Mouse (Mus musculus) neural tube, embryonic 13.5 days (tissue): ENCODE data around the gene Diras2. TPM values are rescaled to one million over a fixed set of nuclear protein-coding genes. Genes with fewer than 3 reads are reported as not detected.

ENCODE experiments used
- ATAC-seq: fragments of 200-750 bp; cut with Nextera tagmentation; 2 replicates; pipeline ENCODE4 v1.8.0; 2017; ENCODE audit warnings: low read depth, mild to moderate bottlenecking, moderate TSS enrichment, moderate library complexity
- H3K27ac ChIP-seq: fragments of 300-500 bp; sonication (generic); replicated peaks from 2 replicates; pipeline ENCODE4 v1.5.1; 2015; ENCODE audit warnings: moderate library complexity, mild to moderate bottlenecking, inconsistent platforms
- H3K27me3 ChIP-seq: fragments of 300-500 bp; sonication (generic); 2 replicates; pipeline ENCODE4 v1.6.1; 2015; ENCODE audit warnings: mild to moderate bottlenecking, inconsistent platforms
- H3K36me3 ChIP-seq: fragments of 300-500 bp; sonication (generic); 2 replicates; pipeline ENCODE4 v1.6.1; 2015; ENCODE audit warnings: mild to moderate bottlenecking, inconsistent platforms
- H3K4me1 ChIP-seq: fragments of 300-500 bp; sonication (generic); replicated peaks from 2 replicates; pipeline ENCODE4 v1.6.1; 2015; ENCODE audit warnings: inconsistent platforms
- H3K4me2 ChIP-seq: fragments of 300-500 bp; sonication (generic); 2 replicates; pipeline ENCODE4 v1.6.1; 2015; ENCODE audit warnings: inconsistent platforms, mild to moderate bottlenecking, moderate library complexity
- H3K4me3 ChIP-seq: fragments of 300-500 bp; sonication (generic); 2 replicates; pipeline ENCODE4 v1.5.1; 2015; ENCODE audit warnings: mild to moderate bottlenecking, inconsistent platforms
- H3K9ac ChIP-seq: fragments of 300-500 bp; sonication (generic); 2 replicates; pipeline ENCODE4 v1.6.1; 2015; ENCODE audit warnings: moderate library complexity, mild to moderate bottlenecking, inconsistent platforms
- H3K9me3 ChIP-seq: fragments of 300-500 bp; sonication (generic); 2 replicates; pipeline ENCODE4 v1.6.1; 2016; ENCODE audit warnings: inconsistent platforms
- WGBS: fragments of 180-500 bp; shearing (Covaris S2); methylation state at CpG from one replicate; pipeline ENCODE4 v1.1.7; 2015; 5-methylcytosine and 5-hydroxymethylcytosine counted together
- polyA plus RNA-seq: library from polyadenylated mRNA; unstranded; fragments of >200 nt; fragmentation: Nextera tagmentation; extraction: Ambion mirVana; gene quantifications from 2 replicates; pipeline ENCODE4 v1.2.1, GENCODE M21; 2015

The Diras2 gene
- 2.6 and 2.7 TPM in 2 replicates for polyA plus RNA-seq

DNA sequence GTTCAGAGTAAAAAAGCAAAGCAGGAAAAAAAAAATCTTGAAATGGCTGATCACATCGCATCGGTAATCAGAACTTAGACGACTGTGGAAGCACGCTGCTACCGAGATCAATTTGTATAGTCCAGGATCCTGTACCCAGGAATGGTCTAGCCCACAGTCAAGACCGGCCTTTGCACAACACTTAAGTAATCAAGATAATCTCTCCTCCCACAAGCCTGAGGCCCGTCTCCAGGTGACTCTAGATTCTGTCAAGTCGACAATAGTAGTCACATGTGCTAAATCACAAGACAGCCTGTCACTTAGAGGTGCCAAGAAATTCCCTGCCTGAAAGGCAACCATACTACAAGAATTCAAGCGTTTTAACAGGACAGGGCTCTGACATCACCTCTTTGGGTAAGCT is at the start of gene Diras2:
Diras2 (minus strand) TSS at position 159 of the 400 bp plus-strand sequence.
- H3K27ac ChIP-seq = peak within 1 kb of the TSS; percentile 78
- peak within 1 kb of the TSS; percentile 75 for H3K4me2 ChIP-seq
- peak within 1 kb of the TSS; percentile 48 for H3K4me3 ChIP-seq
- H3K36me3 ChIP-seq = no peaks in the 10 kb centered on the region
- no peaks in the 10 kb centered on the region for H3K9me3 ChIP-seq
- WGBS = 61% methylated on average over 9 of the region's 9 CpGs
- peaks cover 23% of the 10 kb centered on the region for H3K27me3 ChIP-seq
- peaks cover 18% of the 10 kb centered on the region for H3K4me1 ChIP-seq
- no peak for ATAC-seq
- H3K9ac ChIP-seq = peak within 1 kb of the TSS; percentile 72

DNA sequence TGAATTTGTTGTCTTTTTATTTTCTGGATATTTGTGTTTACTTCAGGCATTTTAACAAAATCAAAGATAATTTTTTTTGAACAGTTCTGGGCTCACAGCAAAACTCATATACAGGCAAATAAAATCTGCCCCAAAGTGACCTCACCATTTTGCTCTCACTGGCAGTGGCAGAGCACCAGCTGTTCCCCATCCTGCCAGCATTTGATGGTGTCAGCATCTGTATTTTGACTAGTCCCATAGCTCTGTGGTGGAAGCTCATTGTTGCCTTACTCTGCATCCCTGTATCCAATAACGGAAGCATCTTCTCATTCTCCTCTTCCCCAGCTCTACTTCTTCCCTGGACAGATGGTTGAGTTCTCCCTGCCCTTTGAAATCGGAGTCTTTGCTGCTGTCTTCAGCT is 47.7 kb upstream of the Diras2 start:
- no peak for ATAC-seq
- Histone ChIP-seq H3K36me3 (no peaks in the 10 kb centered on the region), H3K27ac (no peak overlapping the region), H3K4me1 (peaks cover 11% of the 10 kb centered on the region), H3K4me2 (no peak overlapping the region), H3K9ac (no peak overlapping the region), H3K4me3 (no peak overlapping the region), H3K9me3 (no peaks in the 10 kb centered on the region), H3K27me3 (peaks cover 31% of the 10 kb centered on the region)
- 68% methylated on average over 2 of the region's 2 CpGs for WGBS

DNA sequence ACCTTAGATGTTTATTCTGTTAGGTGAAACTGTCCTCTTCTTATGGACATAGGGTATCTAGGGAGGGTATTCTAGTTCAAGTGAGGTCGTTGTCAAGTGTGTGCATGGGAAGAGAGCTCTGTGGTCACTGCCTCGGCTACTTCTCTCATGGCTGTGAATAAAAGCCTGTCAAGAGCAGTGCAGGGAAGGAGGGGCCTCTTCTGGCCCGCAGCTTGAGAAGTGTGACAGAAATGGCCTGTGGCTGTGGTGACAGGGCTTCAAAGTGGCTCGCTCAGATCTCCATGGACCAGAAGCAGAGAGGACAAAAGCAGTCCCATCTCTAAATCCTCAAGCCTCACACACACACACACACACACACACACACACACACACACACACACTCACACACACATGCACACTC is 46.9 kb upstream of the Diras2 start:
- WGBS = 40% methylated on average over 4 of the region's 4 CpGs
- Histone ChIP-seq H3K36me3 (no peaks in the 10 kb centered on the region), H3K4me1 (peaks cover 4% of the 10 kb centered on the region), H3K27me3 (peaks cover 24% of the 10 kb centered on the region), H3K4me2 (no peak overlapping the region), H3K27ac (no peak overlapping the region), H3K9me3 (no peaks in the 10 kb centered on the region), H3K9ac (no peak overlapping the region), H3K4me3 (no peak overlapping the region)
- ATAC-seq = no peak

DNA sequence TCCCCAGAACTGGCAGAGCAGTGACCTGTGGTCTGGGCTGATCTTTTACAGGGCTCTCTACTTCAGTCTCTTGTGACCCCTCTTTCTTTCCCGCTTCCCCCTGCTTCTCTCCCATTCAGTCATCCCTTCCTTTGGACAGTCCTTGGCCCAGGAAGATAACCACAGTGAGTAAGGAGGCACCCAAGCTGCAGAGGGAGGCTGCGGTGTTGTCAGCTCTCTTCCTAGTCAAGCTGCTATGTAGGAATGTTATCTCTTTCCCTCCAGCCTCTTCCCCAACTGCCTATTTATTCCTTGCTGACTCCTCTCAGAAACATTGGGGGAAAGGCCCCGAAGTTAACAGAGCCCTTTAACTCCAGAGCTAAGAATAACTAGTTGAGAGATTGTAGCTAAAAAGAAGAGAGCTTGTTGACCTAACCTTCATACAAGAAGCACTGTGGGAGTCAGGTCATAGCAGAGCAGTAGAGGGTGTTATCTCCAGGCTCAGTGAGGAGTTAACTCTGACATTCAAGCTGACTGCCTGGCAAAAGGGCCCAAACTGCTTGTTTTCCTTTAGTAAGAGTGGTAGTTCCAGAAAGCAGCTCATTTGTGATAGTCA is 46.3 kb upstream of the Diras2 start:
- no peak overlapping the region for H3K4me2 ChIP-seq
- H3K36me3 ChIP-seq = no peaks in the 10 kb centered on the region
- H3K9me3 ChIP-seq = no peaks in the 10 kb centered on the region
- H3K4me1 ChIP-seq = no peaks in the 10 kb centered on the region
- H3K4me3 ChIP-seq = no peak overlapping the region
- 83% methylated on average over 3 of the region's 3 CpGs for WGBS
- no peak overlapping the region for H3K9ac ChIP-seq
- no peak for ATAC-seq
- H3K27ac ChIP-seq = no peak overlapping the region
- H3K27me3 ChIP-seq = peaks cover 19% of the 10 kb centered on the region

DNA sequence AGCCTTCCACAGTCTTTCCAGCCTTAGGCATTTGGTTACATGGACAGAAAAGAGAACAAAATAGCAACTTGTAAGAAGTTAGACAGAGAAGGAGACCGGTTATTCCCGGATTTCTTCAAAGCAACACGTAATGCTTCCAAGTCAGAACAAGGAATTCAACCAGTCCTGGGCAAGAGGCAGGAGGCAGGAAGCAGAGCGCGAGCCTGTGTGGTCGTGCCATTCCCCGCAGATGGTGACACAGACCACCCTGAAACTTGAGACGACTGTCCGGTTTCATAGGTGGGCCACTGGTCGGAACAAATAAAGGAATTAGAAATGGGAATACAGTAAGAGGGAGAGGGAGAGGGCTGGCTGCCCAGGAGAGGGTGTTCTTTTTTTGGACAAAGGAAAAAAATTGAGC is 45.8 kb upstream of the Diras2 start:
- peaks cover 17% of the 10 kb centered on the region; the same call in 1 of the 2 replicates for H3K27me3 ChIP-seq
- no peaks in the 10 kb centered on the region for H3K9me3 ChIP-seq
- no peak overlapping the region for H3K4me2 ChIP-seq
- no peaks in the 10 kb centered on the region for H3K4me1 ChIP-seq
- H3K9ac ChIP-seq = no peak overlapping the region
- no peaks in the 10 kb centered on the region for H3K36me3 ChIP-seq
- no peak for ATAC-seq
- 58% methylated on average over 10 of the region's 10 CpGs for WGBS
- H3K27ac ChIP-seq = no peak overlapping the region
- no peak overlapping the region for H3K4me3 ChIP-seq

DNA sequence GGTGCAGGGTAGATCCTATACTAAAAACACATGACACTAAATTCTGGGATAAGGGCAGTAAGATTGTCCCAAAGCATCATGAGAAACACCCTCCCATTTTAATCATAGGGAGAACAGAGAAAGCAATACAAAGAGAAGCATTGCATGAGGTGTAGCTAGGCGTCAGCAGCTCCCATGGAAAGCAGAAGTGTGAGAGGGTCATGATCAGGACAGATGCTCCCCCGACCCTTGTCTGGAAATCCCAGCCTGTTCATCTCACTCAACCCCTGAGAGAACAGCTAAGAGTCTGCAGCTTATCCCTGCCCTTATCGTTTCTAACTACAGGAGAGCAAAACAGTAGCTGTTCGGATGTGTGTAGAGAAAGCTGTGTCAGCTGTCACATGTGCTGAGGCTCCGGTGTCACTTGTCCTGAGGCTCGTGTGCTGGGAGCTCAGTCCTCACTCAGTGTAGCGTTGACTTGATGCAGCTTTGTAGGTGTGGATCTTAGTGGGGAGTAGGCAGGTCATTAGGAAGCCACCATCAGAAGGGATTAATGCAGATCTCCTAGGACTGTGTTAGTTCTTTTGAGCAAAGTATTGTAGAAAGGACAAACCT is 45.0 kb upstream of the Diras2 start:
- H3K4me3 ChIP-seq = no peak overlapping the region

DNA sequence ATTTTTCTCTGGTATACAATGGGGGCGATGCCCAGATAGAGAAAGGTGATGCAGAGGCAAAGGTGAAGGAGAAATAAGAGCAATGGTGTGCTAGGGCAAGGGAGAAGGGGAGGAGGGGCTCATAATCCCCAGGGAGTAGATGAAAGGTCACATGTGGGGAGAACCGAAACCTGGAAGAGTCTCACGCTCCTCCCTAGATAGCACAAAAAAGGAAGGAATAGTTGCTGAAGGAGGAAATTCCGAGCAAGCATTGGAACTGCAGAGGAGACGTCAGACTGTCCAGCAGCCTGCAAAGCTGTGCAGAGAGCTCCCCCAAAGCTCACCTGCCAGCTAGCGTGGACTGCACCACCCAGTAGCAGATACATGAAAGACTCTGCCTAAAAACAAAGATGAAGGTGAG is 44.4 kb upstream of the Diras2 start:
- no peak overlapping the region for H3K4me3 ChIP-seq
- H3K36me3 ChIP-seq = no peaks in the 10 kb centered on the region
- no peak overlapping the region for H3K27ac ChIP-seq
- no peak overlapping the region for H3K4me2 ChIP-seq
- ATAC-seq = no peak
- H3K9me3 ChIP-seq = no peaks in the 10 kb centered on the region
- no peaks in the 10 kb centered on the region for H3K4me1 ChIP-seq
- H3K27me3 ChIP-seq = 0 out of 2 replicates have a peak, but pooled peaks cover 6% of the 10 kb centered on the region
- WGBS = 82% methylated on average over 6 of the region's 6 CpGs
- no peak overlapping the region for H3K9ac ChIP-seq

More for the DNA sequence above, 45.0 kb upstream of the Diras2 start:
- ATAC-seq = no peak
- 75% methylated on average over 7 of the region's 7 CpGs for WGBS
- H3K36me3 ChIP-seq = no peaks in the 10 kb centered on the region
- H3K27ac ChIP-seq = no peak overlapping the region
- H3K9ac ChIP-seq = no peak overlapping the region
- H3K27me3 ChIP-seq = peaks cover 11% of the 10 kb centered on the region; the same call in 1 of the 2 replicates
- H3K9me3 ChIP-seq = no peaks in the 10 kb centered on the region
- H3K4me1 ChIP-seq = no peaks in the 10 kb centered on the region
- H3K4me2 ChIP-seq = no peak overlapping the region

DNA sequence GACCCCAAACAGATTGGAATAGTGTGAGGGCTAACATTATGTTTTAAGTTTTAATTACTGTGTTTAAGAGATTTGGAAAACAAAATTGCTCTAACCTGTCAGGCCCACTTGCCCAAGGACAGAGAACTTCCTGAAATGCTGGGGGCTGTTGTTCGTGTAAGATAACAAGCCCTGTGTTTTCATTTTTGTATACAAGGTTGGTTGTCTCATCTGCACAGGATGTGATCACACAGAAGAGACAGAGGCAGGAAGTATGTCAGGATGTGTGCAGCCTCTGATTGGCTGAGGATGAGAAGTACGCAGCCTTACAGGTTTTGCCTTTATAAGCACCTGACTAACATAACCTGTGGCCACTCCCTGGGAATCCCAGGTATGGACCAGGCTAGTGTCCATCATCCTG is 43.2 kb upstream of the Diras2 start:
- no peaks in the 10 kb centered on the region for H3K4me1 ChIP-seq
- no peaks in the 10 kb centered on the region for H3K36me3 ChIP-seq
- no peak overlapping the region for H3K4me3 ChIP-seq
- H3K27ac ChIP-seq = no peak overlapping the region
- H3K4me2 ChIP-seq = no peak overlapping the region
- H3K9ac ChIP-seq = no peak overlapping the region
- ATAC-seq = no peak
- WGBS = 86% methylated on average over 2 of the region's 2 CpGs
- 0 out of 2 replicates have a peak, but pooled peaks cover 6% of the 10 kb centered on the region for H3K27me3 ChIP-seq
- H3K9me3 ChIP-seq = no peaks in the 10 kb centered on the region

DNA sequence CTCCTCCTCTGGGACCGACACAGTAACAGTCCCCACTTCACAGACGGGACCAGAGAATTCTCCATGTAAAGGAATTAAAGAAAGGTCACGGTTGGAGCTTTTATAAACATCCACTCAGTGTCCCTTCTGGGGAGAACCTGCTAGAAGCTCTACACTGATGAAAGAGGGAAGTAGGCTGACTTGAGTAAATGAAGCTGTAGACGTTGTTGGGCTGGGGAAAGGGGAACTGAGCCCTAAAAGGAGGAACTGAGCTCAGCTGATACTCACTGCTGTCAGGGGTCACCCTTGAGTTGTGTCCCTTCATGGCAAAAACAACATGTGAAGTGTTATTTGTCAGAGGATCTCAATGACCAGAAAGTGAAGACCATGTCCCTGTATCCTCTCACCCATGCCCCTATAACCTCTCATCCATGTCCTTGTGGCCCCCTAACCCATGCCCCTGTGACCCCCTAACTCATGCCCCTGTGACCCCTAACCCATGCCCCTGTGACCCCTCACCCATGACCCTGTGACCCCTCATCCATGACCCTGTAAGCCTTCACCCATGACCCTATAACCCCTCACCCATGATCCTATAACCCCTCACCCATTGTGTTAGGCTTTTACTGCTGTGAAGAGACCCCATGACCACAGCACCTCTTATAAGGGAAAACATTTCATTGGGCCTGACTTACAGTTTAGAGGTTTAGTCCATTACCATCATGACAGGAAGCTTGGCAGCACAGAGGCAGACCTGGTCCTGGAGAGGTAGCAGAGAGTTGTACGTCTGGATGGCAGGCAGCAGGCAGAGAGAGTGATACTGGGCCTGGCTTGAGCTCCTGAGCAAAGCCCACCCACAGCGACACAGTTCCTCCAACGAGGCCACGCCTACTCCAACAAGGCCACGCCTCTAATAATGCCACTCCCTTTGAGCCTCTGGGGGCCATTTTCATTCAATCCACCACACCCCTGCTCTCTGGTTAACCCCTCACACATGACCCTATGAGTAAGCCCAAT is 41.7 kb upstream of the Diras2 start:
- no peak for ATAC-seq
- no peak overlapping the region for H3K4me2 ChIP-seq
- no peaks in the 10 kb centered on the region for H3K4me1 ChIP-seq
- WGBS = 80% methylated on average over 9 of the region's 9 CpGs
- no peak overlapping the region for H3K9ac ChIP-seq
- no peaks in the 10 kb centered on the region for H3K9me3 ChIP-seq
- H3K36me3 ChIP-seq = no peaks in the 10 kb centered on the region
- 0 out of 2 replicates have a peak, but pooled peaks cover 6% of the 10 kb centered on the region for H3K27me3 ChIP-seq
- no peak overlapping the region for H3K4me3 ChIP-seq
- H3K27ac ChIP-seq = no peak overlapping the region

DNA sequence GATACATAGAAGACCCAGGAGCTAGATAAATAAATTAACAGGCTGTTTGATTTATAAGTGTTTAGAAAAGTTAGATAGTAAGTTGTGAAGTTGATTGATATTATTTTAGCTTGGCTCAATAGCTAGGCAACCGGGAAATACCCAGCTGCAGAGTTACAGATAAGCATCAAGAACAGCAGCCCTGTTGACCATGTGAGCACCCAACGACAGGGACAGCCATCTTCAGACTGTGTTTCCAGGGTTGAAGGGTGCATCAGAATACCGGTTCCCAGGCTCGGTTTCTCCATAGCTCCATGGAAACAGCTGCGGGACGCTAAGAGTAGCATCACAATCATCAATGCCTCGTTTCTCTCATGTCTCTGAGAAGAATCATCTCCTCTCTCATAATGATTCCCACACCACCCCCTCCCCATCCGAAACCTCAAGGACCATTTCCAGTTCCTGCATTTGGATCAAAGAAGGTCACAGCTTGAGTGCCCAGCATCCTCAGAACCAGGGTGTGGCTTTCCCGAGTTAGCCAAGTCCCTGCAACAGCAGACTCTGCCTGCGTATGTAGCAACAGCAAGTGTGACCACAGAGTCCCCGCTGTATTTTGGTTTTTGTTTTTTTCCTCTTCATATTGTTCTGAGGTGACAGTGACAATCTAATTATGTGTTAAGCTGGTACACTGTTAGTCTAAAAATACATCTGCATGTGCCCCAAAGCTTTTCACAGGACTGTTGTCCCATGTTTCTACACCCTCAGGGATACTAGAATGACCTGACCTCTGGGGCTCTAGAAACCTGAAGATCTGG is 40.7 kb upstream of the Diras2 start:
- H3K27ac ChIP-seq = no peak overlapping the region
- no peak overlapping the region for H3K9ac ChIP-seq
- H3K4me1 ChIP-seq = no peaks in the 10 kb centered on the region
- H3K9me3 ChIP-seq = no peaks in the 10 kb centered on the region
- no peak for ATAC-seq
- no peaks in the 10 kb centered on the region for H3K36me3 ChIP-seq
- 0 out of 2 replicates have a peak, but pooled peaks cover 6% of the 10 kb centered on the region for H3K27me3 ChIP-seq
- 85% methylated on average over 11 of the region's 11 CpGs for WGBS
- no peak overlapping the region for H3K4me2 ChIP-seq
- no peak overlapping the region for H3K4me3 ChIP-seq

DNA sequence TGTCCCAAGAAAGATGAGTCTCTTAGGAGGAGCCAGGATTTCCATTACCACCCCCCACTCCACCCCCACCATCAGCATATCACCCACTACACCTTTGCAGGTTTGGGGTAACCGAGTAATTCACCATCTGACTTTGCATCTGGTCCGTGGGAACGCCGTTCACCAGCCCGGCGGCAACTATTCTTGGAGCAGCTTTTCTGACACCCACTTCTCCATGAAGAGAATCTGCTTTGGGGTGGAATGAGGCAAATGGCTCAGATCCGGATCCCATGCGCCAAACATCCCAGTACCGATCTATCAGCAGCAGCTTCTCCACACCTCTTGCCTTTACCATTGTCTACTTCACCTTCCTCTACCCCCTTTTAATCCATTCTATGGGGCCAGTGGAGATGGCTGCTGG is 39.2 kb upstream of the Diras2 start:
- H3K4me1 ChIP-seq = peaks cover under 1% of the 10 kb centered on the region; the same call in 1 of the 2 replicates
- no peaks in the 10 kb centered on the region for H3K27me3 ChIP-seq
- H3K9me3 ChIP-seq = no peaks in the 10 kb centered on the region
- ATAC-seq = no peak
- WGBS = 92% methylated on average over 9 of the region's 9 CpGs
- no peaks in the 10 kb centered on the region for H3K36me3 ChIP-seq
- H3K4me2 ChIP-seq = no peak overlapping the region
- no peak overlapping the region for H3K4me3 ChIP-seq
- no peak overlapping the region for H3K9ac ChIP-seq
- no peak overlapping the region for H3K27ac ChIP-seq
